Mouse (Mus musculus): ENCODE results near the gene Ppy. TPM values are rescaled to one million over a fixed set of nuclear protein-coding genes. Genes with fewer than 3 reads are reported as not detected.

Ppy gene
- polyA plus RNA-seq, 1 experiment from 2014 or later = not detected

GRCm38 (mm10) chr11:102137625-102138446 lies 36.7 kb upstream of the Ppy start:
- Histone ChIP-seq H3K9me3 (replicated peaks; ENCODE audit: control insufficient read depth, low read length) (no peaks in the 10 kb centered on the region), H3K4me2 (ENCODE audit: low read depth, low read length) (peak overlapping the region; percentile 61), H3K27me3 (ENCODE audit: control insufficient read depth, insufficient read depth, low read length) (0 out of 2 replicates have a peak, but pooled peaks cover 6% of the 10 kb centered on the region), H3K4me3 (ENCODE audit: low read length) (peak overlapping the region; percentile 34), H3K27ac (ENCODE audit: low read length) (no peak overlapping the region), H3K4me1 (ENCODE audit: control insufficient read depth, insufficient read depth, low read length) (0 out of 2 replicates have a peak, but pooled peaks cover 2% of the 10 kb centered on the region), H3K36me3 (ENCODE audit: control insufficient read depth, insufficient read depth) (no peaks in the 10 kb centered on the region), H3K9ac (ENCODE audit: low read length) (no peak overlapping the region)
- 37% methylated on average over 13 of the region's 13 CpGs for WGBS
- no peak for ATAC-seq (replicated peaks; ENCODE audit: extremely low read depth, insufficient read depth, low FRiP score)

DNA sequence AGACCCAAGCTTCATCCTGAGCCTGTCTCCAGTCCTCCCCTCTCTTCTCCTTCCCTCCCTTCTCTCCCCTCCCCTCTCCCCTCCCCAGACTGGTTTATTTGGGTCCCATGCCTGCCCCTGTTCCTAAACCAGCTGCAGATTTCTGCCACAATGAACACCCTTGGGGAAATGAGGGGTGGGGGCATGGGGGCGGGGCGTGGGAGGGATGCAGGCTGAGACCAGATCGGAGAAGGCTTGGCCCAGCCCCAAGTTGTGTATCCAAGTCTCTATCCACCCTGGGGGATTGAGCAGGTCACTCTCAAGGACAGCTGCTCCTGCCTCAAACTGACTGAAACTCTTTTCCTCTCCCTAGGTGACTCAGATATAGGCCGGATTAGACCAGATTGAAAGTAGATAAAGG lies 33.4 kb upstream of the Ppy start:
- Histone ChIP-seq H3K9ac (ENCODE audit: low read length) (no peak overlapping the region), H3K4me2 (ENCODE audit: low read depth, low read length) (no peak overlapping the region), H3K27ac (ENCODE audit: low read length) (no peak overlapping the region), H3K4me1 (ENCODE audit: control insufficient read depth, insufficient read depth, low read length) (0 out of 2 replicates have a peak, but pooled peaks cover 2% of the 10 kb centered on the region), H3K4me3 (ENCODE audit: low read length) (no peak overlapping the region), H3K36me3 (ENCODE audit: control insufficient read depth, insufficient read depth) (no peaks in the 10 kb centered on the region), H3K9me3 (replicated peaks; ENCODE audit: control insufficient read depth, low read length) (no peaks in the 10 kb centered on the region), H3K27me3 (ENCODE audit: control insufficient read depth, insufficient read depth, low read length) (no peaks in the 10 kb centered on the region)
- WGBS = 25% methylated on average over 4 of the region's 4 CpGs
- no peak for ATAC-seq (replicated peaks; ENCODE audit: extremely low read depth, insufficient read depth, low FRiP score)

DNA sequence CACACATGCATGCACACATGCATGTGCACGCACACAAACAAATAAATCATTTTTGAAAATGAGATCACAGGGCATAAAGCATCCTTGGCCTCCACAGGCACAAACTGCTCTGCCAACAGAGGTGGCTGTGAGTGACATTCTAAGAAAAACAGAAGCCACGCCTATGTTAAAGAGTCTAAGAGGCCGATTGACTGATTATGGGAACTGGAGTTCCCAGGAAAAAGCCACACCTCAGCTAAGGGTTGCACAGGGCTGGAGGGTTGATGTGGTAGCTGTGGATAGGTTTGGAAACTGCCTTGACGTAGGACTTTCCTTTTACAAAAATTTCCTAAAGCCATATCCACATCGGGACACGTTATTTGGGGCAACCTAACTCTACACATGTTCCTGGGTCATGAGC lies 16.3 kb upstream of the Ppy start:
- Histone ChIP-seq H3K4me1 (ENCODE audit: control insufficient read depth, insufficient read depth, low read length) (no peaks in the 10 kb centered on the region), H3K36me3 (ENCODE audit: control insufficient read depth, insufficient read depth) (no peaks in the 10 kb centered on the region), H3K27ac (ENCODE audit: low read length) (no peak overlapping the region), H3K9me3 (replicated peaks; ENCODE audit: control insufficient read depth, low read length) (peaks cover 5% of the 10 kb centered on the region; the same call in 1 of the 2 replicates), H3K4me2 (ENCODE audit: low read depth, low read length) (no peak overlapping the region), H3K4me3 (ENCODE audit: low read length) (no peak overlapping the region), H3K27me3 (ENCODE audit: control insufficient read depth, insufficient read depth, low read length) (peaks cover 6% of the 10 kb centered on the region; the same call in 1 of the 2 replicates), H3K9ac (ENCODE audit: low read length) (no peak overlapping the region)
- WGBS = 66% methylated on average over 6 of the region's 6 CpGs
- ATAC-seq (replicated peaks; ENCODE audit: extremely low read depth, insufficient read depth, low FRiP score) = no peak

GRCm38 (mm10) chr11:102116241-102116640 lies 15.1 kb upstream of the Ppy start:
- H3K9me3 ChIP-seq (replicated peaks; ENCODE audit: control insufficient read depth, low read length) = peaks cover 5% of the 10 kb centered on the region; the same call in 1 of the 2 replicates
- ATAC-seq (replicated peaks; ENCODE audit: extremely low read depth, insufficient read depth, low FRiP score) = no peak
- no peak overlapping the region for H3K4me3 ChIP-seq (ENCODE audit: low read length)
- no peak overlapping the region for H3K9ac ChIP-seq (ENCODE audit: low read length)
- H3K27ac ChIP-seq (ENCODE audit: low read length) = no peak overlapping the region
- no peak overlapping the region for H3K4me2 ChIP-seq (ENCODE audit: low read depth, low read length)
- WGBS = 44% methylated on average over 8 of the region's 8 CpGs
- no peaks in the 10 kb centered on the region for H3K36me3 ChIP-seq (ENCODE audit: control insufficient read depth, insufficient read depth)
- peaks cover 7% of the 10 kb centered on the region; the same call in 1 of the 2 replicates for H3K27me3 ChIP-seq (ENCODE audit: control insufficient read depth, insufficient read depth, low read length)
- no peaks in the 10 kb centered on the region for H3K4me1 ChIP-seq (ENCODE audit: control insufficient read depth, insufficient read depth, low read length)

- no peak overlapping the region for H3K9ac ChIP-seq (ENCODE audit: low read length)
- H3K27me3 ChIP-seq (ENCODE audit: control insufficient read depth, insufficient read depth, low read length) = peaks cover 34% of the 10 kb centered on the region
- ATAC-seq (replicated peaks; ENCODE audit: extremely low read depth, insufficient read depth, low FRiP score) = no peak
- no peak overlapping the region for H3K4me2 ChIP-seq (ENCODE audit: low read depth, low read length)
- no peak overlapping the region for H3K27ac ChIP-seq (ENCODE audit: low read length)
- H3K4me3 ChIP-seq (ENCODE audit: low read length) = no peak overlapping the region
- H3K36me3 ChIP-seq (ENCODE audit: control insufficient read depth, insufficient read depth) = no peaks in the 10 kb centered on the region
- 33% methylated on average over 5 of the region's 5 CpGs for WGBS
- H3K4me1 ChIP-seq (ENCODE audit: control insufficient read depth, insufficient read depth, low read length) = no peaks in the 10 kb centered on the region
- no peaks in the 10 kb centered on the region for H3K9me3 ChIP-seq (replicated peaks; ENCODE audit: control insufficient read depth, low read length)
These were observed 10.5 kb upstream of the Ppy start for GRCm38 (mm10) chr11:102111576-102111975.

- Histone ChIP-seq H3K9me3 (replicated peaks; ENCODE audit: control insufficient read depth, low read length) (no peaks in the 10 kb centered on the region), H3K9ac (ENCODE audit: low read length) (no peak within 1 kb of the TSS), H3K36me3 (ENCODE audit: control insufficient read depth, insufficient read depth) (no peaks in the 10 kb centered on the region), H3K27ac (ENCODE audit: low read length) (no peak within 1 kb of the TSS), H3K27me3 (ENCODE audit: control insufficient read depth, insufficient read depth, low read length) (peaks cover 56% of the 10 kb centered on the region), H3K4me1 (ENCODE audit: control insufficient read depth, insufficient read depth, low read length) (no peaks in the 10 kb centered on the region), H3K4me3 (ENCODE audit: low read length) (no peak within 1 kb of the TSS), H3K4me2 (ENCODE audit: low read depth, low read length) (no peak within 1 kb of the TSS)
- WGBS = 8% methylated on average over 9 of the region's 9 CpGs
- ATAC-seq (replicated peaks; ENCODE audit: extremely low read depth, insufficient read depth, low FRiP score) = no peak
These were observed 6.6 kb upstream of the Ppy start, which contains the start of gene Pyy for GRCm38 (mm10) chr11:102107732-102108131. TSS of gene Pyy (minus strand) at chr11:102107832.

DNA sequence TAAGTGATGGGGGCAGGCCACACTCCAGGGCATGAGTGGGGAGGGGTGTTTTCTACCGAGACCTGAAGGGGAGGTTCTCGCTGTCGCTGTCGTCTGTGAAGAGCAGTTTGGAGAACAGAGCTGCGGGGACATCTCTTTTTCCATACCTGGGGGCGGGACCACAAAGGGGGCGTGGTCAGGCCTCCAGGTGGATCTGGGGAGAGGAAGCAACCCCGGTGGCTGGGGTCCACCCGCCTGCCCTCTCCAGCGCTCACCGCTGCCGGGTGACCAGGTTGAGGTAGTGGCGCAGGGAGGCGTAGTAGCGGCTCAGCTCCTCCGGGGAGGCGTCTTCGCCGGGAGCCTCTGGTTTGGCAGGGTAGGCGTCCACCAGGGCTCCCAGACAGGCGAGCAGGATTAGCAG lies 5.8 kb upstream of the Ppy start:
- Histone ChIP-seq H3K4me1 (ENCODE audit: control insufficient read depth, insufficient read depth, low read length) (peaks cover 4% of the 10 kb centered on the region; the same call in 1 of the 2 replicates), H3K9ac (ENCODE audit: low read length) (no peak overlapping the region), H3K27me3 (ENCODE audit: control insufficient read depth, insufficient read depth, low read length) (peaks cover 56% of the 10 kb centered on the region), H3K36me3 (ENCODE audit: control insufficient read depth, insufficient read depth) (no peaks in the 10 kb centered on the region), H3K4me3 (ENCODE audit: low read length) (no peak overlapping the region), H3K9me3 (replicated peaks; ENCODE audit: control insufficient read depth, low read length) (no peaks in the 10 kb centered on the region), H3K27ac (ENCODE audit: low read length) (no peak overlapping the region), H3K4me2 (ENCODE audit: low read depth, low read length) (no peak overlapping the region)
- WGBS = 2% methylated on average over 18 of the region's 21 CpGs
- no peak for ATAC-seq (replicated peaks; ENCODE audit: extremely low read depth, insufficient read depth, low FRiP score)

GRCm38 (mm10) chr11:102102485-102103258 lies 1.6 kb upstream of the Ppy start:
- no peaks in the 10 kb centered on the region for H3K9me3 ChIP-seq (replicated peaks; ENCODE audit: control insufficient read depth, low read length)
- peak; percentile 60; the same call in 1 of the 2 replicates for ATAC-seq (replicated peaks; ENCODE audit: extremely low read depth, insufficient read depth, low FRiP score)
- H3K9ac ChIP-seq (ENCODE audit: low read length) = no peak overlapping the region
- H3K27me3 ChIP-seq (ENCODE audit: control insufficient read depth, insufficient read depth, low read length) = peaks cover 51% of the 10 kb centered on the region
- no peaks in the 10 kb centered on the region for H3K36me3 ChIP-seq (ENCODE audit: control insufficient read depth, insufficient read depth)
- peaks cover 4% of the 10 kb centered on the region; the same call in 1 of the 2 replicates for H3K4me1 ChIP-seq (ENCODE audit: control insufficient read depth, insufficient read depth, low read length)
- no peak overlapping the region for H3K27ac ChIP-seq (ENCODE audit: low read length)
- 13% methylated on average over 17 of the region's 17 CpGs for WGBS
- no peak overlapping the region for H3K4me2 ChIP-seq (ENCODE audit: low read depth, low read length)
- no peak overlapping the region for H3K4me3 ChIP-seq (ENCODE audit: low read length)

Measured in heart, embryonic 16.5 days (tissue).